Mouse (Mus musculus): ENCODE results near the gene Dsp.

The Dsp gene

DNA sequence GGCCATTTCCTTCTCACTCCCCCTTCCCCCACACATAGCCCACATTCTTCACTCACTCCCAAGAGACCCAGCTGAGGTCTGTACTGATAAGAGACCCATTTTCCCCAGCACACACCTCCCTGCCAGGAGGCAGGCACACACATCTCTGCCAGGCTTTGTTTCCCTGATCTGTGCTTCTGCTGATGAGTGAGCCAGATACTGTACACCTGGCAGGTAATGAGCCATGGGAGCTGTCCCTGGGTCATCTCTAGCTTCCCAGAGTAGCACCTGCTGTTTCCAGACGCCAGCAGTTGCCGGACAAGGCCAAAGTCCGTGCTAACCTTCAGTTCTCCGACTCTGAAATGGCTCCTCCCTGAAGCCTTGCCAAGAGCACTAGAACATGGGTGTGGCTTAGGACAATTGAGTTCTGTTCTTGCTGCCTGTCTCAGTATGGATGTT lies 19.6 kb downstream of the Dsp start:
- no peak for DNase-seq (ENCODE audit: low spot score)

DNA sequence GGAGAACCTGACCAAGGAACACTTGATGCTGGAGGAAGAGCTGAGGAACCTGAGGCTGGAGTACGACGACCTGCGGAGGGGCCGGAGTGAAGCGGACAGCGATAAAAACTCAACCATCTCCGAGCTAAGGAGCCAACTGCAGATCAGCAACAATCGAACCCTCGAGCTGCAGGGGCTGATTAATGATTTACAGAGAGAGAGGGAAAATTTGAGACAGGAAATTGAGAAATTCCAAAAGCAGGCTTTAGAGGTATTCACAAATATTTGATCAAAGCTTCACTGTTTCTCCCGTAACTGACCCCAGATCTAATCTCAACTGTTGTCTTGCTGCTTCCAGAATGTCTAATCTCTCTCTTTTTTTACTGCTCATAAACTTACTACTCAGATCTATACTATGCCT lies 42.3 kb downstream of the Dsp start:
- DNase-seq (ENCODE audit: low spot score) = no peak

DNA sequence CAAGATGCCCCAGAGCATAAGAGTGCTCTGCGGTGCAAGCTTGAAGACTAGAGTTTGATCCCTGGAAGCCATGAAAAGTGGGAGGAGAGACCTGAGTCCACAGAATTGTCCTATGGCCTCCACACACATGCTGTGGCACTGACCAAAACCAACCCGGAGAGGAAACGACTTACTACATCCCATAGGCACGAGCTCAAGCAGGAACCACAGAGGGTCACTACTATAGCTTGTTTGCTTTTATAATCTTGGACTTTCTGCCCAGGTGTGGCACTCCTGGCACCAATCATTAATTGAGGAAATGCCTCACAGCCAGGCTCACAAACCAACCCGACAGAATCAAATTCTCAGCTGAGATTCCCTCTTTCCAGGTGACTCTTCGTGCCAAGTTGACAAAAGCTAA lies 50.3 kb downstream of the Dsp start:
- DNase-seq (ENCODE audit: low spot score) = no peak

DNA sequence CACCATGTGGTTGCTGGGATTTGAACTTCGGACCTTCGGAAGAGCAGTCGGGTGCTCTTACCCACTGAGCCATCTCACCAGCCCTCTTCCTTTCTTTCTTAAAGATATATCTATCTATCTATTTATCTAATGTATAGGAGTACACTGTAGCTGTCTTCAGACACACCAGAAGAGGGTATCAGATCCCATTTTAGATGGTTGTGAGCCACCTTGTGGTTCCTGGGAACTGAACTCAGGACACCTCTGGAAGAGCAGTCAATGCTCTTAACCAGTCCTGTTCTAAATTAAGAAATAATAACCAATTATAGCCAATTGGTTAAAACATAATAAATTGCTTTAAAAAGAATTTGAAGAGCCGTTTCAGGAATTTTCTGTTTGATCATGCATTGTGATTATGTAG lies 53.1 kb downstream of the Dsp start:
- DNase-seq (ENCODE audit: low spot score) = no peak

DNA sequence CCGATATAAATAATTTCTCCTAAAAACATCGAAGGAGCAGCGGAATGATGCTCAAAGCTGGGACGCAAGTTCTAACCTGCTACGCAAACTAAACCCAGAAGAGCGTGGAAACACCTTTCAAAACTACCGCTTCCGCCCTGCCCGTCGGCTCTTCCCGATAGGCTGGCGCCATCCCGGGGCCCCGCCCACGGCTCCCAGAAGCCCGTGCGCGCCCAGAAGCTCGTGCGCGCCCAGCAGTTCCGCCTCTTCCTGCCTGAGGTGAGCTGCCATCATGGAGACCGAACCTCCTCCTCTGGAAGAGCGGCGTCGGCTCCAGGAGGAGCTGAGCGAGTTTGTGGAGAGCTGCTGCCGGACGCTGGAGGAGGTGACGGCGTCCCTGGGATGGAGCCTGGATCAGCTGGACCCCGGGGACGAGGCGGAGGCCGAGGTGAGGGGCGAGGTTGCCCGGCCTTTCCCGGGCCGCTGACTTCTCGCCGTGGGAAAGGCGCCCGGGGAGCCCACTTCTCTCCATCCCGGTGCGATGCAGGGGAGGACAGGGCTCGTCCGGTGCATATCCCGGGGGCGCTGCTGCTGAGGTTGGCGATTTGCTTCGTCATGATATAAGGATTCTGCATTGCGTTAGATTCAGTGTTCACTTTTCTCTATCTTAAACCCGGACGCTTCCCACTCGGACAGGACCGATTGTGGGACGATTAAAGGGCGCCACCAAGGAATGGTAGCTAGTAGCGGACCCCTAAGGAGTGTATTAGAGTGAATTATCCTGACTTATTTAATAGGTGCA lies 53.8 kb downstream of the Dsp start, which contains the start of gene Snrnp48:
Gene Snrnp48, plus strand, starts transcription at position 237 of the 781 bp plus-strand sequence.
- peak; percentile 90 for DNase-seq (ENCODE audit: low spot score)

DNA sequence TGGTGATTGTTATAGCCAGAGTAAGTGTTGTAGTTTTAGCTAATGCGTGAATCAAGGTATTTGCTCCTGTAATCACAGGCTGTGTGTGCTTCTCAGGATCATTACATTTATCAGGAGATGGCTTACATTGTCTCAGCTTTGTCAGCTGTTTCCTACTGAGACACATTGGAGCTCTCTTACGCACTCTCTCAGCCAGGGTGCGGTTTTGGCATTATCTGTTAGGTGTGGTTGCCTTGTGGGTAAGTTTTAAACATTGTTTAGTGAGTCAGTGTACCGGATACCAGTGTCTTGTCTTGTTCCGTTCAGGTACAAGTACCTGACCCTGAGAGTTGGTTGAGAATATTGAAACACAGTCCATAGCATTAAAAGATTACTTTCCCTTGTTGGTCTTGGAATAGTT lies 60.0 kb downstream of the Dsp start:
- no peak for DNase-seq (ENCODE audit: low spot score)

DNA sequence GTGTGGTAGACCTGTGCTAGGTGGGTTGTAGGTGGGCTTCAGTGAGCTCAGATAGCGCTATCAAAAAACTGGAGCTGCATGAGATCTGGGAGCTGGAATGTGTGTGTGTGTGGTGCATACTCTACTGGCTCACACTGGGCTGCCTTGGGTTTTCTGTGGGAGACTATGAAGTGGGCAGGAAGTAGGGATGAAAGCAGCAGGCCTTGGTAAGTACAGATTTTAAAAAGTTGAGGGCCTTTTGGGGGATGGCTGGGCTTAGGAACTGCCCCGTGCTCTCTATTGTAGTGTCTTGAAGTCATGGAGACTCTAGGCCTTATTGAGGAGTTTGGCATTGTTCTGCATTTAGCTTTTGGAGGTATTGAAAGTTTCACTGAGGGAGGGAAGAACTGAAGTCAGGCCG lies 67.6 kb downstream of the Dsp start:
- no peak for DNase-seq (ENCODE audit: low spot score)

DNA sequence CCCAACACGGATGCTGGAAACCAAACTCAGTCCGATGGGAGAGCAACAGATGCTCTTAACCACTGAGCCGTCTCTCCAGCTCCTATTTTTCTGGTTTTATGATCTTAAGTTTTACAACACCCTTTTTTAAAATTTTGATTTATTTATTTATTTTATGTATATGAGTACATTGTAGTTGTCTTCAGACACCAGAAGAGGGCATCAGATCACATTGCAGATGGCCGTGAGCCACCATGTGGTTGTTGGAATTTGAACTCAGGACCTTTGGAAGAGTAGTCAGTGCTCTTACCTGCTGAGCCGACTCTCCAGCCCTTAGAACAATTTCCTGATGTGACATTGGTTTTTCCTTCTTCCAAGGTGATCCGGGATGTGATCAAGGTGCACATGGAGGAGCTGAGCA lies 69.2 kb downstream of the Dsp start:
- no peak for DNase-seq (ENCODE audit: low spot score)

DNA sequence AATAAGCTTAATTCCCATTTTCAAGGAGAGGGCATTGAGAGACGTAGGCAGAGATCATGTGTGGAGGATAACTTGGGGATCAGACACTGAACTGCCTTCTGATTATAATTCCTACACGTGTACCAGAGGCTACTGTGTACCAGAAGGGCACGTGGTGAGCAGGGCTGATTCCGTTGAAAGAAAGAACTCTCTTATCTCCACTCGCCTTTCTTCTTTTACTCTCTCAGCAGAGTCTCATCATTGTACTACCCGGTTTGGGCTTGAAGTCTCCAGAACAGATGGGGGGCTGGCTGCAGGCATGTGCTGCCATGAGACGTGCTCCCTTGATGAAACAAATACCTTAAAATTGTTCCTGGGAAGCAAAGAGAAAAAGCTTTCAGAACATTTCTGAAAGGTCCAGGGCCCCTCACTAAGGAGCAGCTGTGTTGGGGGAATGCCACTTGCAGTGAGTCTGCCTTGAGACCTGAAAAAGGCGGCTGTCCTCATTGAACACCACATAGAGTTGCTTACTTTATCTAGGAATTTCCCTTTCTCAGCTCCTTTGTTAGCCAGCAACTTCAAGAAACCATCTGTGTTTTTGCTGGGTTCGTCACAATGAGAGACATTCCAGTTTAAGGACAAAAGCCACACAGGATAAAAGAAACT lies 79.2 kb downstream of the Dsp start:
- DNase-seq (ENCODE audit: low spot score) = no peak

DNA sequence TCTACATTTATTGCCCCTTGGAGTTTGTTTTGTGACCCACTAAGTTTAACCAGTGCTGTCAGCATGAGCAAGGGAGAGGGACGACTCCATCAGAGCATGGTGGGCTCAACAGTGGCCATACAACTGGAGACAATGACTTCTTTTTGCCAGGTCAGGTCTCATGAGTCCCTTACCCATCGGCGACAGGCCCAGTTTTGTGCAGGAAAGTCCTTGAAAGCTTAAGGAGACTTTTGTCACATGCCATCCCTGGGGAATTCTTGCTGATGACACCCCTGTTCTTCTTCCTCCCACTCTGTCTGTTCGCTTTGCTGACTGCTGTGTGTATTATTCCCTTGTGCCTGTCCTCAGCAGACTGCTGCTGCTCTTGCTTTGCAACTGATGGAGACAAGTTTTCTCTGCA lies 81.3 kb downstream of the Dsp start:
- no peak for DNase-seq (ENCODE audit: low spot score)

DNA sequence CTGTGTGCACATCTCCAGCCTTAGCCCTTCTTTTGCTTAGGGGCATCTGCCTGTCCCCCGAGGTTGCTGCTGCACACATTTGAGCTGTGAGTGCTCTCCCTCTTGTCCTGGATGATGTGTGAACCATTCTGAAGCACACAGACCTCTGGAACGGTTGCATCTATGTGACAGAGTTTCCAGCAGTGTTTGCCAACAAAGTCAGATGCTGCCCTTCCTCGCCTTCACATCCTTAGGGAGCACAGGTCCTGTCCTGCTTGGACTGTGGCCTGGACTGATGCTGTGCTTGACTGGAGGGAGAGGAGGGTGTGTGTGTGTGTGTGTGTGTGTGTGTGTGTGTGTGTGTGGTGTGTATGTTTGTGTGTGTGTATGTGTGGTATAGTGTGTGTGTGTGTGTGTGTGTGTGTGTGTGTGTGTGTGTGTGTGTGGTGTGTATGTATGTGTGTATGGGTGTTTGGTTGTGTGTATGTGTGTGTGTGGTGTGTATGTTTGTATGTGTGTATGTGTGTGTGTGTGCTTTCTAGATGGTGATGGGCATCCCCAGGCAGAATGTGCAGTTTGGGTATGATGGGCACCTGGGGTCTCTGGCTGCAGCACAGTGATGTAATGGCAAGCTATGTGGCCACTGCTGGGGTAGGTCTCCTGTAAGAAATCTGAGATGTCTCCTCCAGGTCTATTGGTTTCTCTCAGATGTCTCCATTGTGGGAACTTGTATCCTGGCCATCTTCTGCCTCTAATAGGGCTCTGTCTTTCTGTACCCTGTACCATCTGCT lies 81.9 kb downstream of the Dsp start:
- DNase-seq (ENCODE audit: low spot score) = no peak

DNA sequence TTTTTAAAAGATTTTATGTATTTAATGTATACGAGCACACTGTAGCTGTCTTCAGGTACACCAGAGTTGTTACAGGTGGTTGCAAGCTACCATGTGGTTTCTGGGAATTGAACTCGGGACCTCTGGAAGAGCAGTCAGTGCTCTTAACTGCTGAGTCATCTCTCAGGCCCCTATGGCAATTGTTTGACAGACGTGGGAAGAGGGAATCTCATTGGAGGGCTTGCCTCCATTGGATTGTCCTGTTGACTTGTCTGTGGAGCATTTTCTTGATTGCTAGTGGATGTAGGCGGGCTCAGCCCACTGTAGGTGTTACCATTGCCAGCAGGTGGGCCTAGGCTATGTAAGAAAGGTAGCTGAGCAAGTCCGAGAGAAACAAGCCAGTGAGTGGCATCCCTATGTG lies 83.6 kb downstream of the Dsp start:
- no peak for DNase-seq (ENCODE audit: low spot score)

DNA sequence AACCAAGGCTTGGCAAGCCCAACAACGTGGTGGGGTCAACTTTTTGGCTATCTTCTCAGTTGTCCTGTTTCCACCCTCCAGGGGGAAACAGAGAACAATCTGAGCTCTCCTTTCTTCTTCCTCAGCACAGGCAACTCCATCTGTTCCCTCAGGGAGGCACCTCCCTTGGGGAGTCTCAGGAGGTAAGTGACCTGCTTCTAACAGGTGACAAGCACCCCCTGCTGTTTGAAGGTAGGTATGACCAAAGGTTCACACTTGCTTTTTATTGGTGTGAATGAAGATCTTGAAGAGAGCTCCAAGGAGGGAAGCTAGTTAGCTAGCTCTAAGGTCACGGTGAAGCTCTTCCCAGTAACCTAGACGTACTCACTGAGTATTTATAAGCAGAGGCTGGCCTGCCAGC lies 84.3 kb downstream of the Dsp start:
- DNase-seq (ENCODE audit: low spot score) = no peak

DNA sequence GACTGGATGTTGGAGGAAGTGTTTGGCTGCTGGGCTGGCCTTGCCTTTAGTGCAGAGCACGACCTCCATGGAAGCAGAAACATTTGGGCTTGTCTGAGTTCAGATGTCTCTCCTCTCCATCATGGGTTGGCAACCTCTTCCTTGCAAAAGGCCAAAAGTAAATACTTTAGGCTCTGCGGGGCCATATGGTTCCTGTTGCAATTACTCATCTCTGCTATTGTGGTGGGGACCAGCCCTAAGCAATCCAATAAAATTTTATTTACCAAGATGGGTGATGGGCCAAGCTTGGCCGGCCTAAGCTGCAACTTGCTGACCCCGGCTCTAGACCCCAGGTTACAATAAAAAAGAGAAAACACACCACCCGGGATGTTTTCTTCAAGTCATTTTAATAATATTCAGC lies 97.1 kb downstream of the Dsp start:
- no peak for DNase-seq (ENCODE audit: low spot score)

Data from layer of hippocampus, adult 11-12 months (tissue).